Mouse (Mus musculus) CD4-positive helper T cell, adult 2 months (primary cell): ENCODE measurements around the gene Rnpep.
A peak's percentile ranks its signal among the peaks of the same experiment; 100 is the strongest.

Source experiments
- DNase-seq: peaks from one replicate; pipeline ENCODE4 v3.0.0-alpha.2; 2012; ENCODE audit warnings: low read depth, missing footprints, low spot score

Rnpep gene

DNA sequence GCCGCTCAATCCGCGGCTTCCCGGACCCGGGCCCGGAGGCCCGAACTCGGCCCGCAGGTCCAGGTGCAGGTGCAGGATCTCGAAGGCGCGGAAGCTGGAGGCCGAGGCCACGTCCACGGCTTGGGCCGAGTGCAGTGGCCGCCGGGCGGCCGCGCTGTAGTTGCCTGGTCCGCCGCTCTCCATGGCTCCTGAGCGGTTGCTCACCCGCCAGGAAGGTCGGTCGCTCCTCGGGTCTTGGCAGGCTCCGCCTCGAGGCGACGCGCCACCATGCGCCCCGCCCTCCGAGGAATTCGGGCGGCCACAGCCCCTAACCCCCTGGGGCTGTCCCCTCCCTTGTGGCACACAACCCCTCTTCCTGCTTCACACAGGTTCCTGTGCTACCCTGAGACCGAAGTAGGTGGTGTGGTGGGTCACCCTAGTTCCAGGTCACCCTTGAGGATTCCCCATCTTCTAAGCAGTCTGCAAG, at the start of gene Rnpep:
Gene Rnpep, minus strand, starts transcription at position 259 of the 466 bp plus-strand sequence.
- DNase-seq = peak; percentile 78

DNA sequence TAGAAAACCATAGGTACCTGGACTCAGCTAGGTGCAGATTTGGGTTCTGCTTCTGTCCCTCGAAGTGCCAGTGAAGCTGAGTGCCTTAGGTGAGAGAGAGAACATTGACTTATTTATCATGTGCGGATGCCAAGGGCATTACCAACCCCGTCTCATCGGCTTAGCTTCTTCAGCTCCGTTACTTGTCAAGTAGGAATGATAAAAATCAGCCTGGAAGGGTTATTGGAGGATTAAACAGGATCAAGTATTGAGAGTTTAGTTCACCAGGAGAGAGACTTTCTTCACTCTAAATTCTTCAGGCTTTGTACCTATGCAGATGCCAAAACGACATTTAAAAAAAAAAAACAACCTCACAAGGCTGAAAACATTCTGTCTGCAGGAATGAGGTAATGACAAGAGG, 46.7 kb upstream of the Rnpep start:
- no peak for DNase-seq

DNA sequence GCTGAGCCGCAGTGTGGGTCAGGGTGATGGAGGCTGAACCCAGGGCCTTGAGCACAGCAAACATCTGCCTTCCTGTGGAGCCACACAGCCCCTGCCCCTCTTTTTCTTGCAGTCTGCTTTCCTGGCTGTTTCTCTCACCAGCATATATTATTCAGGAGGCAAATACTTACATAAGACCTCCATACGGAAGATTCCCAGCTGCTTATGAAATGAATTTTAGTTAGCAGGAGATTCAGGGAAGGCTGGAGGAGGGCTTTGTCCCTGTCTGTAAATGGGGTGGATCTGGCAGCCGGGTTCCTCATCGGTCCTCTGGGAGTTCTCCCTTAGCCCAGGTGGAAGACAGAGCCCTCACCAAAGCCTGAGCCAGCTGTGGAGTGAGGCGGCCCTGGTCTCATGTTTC, 44.5 kb upstream of the Rnpep start:
- no peak for DNase-seq

DNA sequence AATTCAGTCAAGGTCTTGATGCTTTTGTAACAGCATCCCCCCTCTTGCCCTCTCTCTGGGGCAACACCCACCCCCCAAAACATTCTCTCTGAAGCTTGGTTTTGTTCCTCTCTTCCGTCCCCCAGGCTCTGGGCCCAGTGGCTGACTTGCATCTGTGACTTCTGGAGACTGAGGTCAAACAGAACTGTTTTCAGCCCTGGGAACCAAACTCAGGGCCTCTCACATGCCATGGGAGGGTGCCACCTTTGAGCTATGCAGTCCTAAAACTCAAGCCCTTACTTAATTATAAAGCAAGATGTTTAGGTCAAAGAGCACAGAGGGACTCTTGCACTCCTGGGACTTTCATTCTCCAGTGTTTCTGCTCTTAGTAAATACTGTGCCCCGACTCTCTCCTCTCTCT, 42.0 kb upstream of the Rnpep start:
- DNase-seq = no peak

DNA sequence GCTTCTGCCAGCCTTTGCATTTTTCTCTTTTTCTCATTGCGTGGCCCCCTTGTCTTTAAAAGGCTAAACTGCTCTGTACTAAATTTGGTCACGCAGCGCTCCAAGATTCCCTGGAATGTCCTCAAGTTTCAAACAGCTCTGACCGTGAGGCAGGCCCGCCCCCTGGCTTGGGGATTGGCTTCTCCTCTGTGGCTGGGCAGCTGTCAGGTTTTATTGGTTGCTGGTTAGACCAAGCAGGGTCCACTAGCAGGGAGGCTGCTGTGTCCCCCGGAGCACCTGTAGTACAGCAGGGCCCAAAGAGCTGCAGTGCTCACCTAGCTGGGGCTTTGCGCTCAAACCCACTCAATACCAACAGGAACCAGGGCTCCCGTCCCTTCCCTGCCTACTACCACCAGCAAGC, 40.7 kb upstream of the Rnpep start, which contains the start of gene Lmod1:
Gene Lmod1, plus strand, starts transcription at position 237 of the 400 bp plus-strand sequence.
- no peak for DNase-seq

DNA sequence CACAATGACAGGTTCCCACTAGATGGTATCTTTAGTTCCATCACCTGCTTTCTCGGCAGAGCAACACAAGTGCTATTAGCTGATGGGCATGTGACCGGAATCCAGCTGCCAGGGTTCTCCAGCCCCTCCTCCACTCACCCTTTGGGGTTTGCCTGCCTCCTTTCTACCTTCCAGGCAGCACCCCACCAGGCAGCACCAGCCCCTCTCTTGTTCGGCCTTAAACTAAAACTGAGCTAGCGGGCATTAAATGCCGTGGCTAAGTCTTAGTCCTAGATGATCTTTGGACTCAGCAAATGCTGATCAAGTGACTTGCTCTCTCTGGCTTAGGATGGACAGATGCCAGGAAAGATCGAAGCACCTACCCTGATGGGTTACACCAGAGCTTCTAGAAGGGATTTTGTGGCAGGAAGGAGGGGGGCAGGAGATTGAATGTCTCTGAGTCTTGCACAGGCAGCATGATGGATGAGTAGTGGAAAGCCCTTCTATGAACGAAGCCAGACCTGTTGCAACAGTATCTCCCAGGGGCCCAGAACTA, 39.5 kb upstream of the Rnpep start:
- DNase-seq = no peak

DNA sequence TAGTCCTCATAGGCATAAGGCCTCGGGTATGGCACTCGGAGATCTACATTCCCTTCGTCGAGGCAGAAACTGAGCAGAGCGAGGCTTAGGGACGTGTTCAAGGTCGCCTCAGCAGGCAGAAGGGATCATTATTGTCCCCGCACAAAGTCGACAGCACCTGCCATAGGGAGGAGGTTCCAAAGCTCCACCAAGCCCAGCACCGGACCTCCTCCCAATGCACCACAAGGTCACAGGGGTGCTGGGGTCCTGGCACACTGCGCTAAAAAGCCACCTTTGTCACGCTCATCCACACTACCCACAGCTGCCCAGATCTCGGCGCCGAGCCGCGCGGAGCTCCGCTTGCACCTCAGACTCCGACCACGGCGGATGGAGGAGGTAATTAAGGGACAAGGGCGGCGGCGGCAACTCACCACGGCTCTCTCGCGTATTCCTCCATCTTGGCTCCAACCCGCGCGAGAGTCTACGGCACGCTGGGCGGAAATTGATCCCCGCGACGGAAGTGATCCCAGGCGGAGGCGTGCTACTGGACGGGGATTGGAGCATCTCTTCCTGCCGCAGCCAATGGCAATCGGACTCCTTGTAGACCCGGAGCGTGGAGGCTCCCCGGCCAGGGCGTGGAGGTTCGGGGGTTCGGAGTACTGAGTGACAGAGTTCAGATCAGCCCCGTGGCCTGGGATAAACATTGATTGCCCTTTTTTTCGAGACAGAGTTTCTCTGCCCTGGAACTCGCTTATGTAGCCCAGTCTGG, 29.6 kb upstream of the Rnpep start, which contains the start of gene Timm17a:
Gene Timm17a, minus strand, starts transcription at position 495 of the 748 bp plus-strand sequence.
- peak; percentile 95 for DNase-seq

DNA sequence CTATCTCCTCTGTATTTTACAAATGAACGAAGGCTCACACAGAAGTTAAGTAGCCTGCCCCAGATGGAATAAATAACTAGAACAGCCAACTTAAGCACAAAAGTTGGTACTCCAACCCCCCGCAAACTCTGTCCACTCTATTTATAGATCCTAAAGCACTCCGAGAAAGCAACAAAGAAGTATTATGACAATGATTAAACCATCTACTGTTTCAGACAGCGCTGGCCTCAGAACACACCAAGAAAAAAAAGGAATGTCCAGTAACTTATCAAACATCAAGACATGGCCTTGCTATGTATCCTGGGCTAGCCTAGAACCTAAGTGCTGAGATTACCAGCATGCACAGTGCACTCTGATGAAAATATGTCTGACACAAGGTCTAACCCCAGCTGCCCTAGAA, 28.3 kb upstream of the Rnpep start:
- peak; percentile 12 for DNase-seq

DNA sequence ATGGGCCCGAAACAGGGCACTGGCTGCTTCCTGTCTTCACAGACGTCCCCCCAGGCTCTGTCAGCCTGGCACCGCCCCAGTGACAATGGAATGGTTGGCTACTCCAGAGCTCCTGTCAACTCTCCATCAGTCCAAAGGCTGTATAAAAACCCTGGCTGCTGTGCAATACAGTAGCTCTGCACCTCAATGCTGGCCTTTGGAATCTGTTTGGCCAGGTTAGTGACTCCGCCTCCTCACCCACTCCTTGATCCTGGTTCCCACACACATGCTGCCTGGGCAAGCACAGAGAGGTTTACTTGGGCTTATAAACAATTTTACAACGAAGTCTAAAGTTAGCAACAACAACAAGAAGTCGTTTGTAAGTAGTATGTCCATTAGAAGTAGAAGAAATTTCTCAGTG, 27.5 kb upstream of the Rnpep start:
- no peak for DNase-seq

DNA sequence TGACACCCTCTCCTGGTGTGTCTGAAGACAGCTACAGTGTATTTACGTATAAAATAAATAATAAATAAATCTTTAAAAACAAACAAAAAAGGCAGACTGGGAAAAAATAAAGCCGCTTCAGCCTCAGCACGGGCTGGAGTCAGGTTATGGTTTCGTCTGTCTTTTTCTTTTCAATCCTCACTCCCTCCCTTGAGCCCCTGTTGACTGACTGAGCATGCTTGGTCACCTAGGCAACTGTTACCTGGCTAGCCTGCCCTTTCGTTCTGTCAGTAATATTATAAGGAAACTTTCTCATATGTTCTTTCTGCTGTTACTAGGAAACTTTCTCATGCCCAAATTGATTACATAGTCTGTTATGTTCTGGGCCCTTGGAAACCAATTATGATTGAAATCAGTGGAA, 7.0 kb upstream of the Rnpep start:
- DNase-seq = no peak

DNA sequence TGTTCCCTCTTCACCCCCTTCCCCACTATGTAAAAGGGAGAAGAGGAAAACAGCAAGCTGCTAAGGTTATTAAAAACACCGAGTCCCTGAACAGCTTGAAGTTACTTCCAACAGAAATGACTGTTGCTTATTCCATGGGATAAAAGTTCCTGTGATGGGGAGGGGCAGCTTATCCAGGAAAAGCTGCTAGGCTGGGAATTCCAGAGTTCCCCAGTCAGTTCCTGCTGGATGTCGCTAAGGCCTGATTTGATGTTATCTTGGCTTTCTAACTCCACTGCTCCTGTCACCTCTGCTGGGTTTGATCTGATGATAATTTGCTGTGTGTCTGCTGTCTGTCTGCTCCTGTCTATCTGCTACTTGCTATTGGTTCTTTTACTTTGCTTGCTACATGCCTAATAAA, 2.4 kb upstream of the Rnpep start:
- no peak for DNase-seq

DNA sequence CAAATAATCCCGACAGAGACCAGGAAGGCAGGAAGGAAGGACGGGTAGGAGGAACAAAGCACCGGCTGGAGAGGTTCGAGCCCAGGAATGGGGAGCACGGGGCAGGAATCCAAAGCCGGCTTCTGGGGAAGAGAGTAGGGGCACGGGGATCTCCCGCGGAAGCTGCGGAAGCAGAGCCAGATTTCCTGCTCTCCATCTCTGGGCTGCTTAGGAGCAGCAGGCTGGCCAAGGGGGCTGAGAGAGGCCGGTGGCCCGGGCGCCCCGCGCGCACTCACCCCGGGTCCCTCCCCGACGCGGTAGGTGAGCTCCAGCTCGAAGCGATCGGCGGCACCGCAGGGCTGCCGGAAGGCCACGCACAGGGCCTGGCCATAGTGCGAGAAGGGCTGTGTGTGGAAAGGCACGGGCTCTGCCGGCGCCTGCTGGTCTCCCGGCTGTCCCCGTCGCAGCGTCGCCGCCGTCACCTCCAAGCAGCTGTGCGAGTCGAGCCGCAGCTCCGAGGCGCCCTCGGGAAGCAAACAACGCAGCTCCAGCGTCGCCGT, 528 bp downstream of the Rnpep start:
- no peak for DNase-seq

DNA sequence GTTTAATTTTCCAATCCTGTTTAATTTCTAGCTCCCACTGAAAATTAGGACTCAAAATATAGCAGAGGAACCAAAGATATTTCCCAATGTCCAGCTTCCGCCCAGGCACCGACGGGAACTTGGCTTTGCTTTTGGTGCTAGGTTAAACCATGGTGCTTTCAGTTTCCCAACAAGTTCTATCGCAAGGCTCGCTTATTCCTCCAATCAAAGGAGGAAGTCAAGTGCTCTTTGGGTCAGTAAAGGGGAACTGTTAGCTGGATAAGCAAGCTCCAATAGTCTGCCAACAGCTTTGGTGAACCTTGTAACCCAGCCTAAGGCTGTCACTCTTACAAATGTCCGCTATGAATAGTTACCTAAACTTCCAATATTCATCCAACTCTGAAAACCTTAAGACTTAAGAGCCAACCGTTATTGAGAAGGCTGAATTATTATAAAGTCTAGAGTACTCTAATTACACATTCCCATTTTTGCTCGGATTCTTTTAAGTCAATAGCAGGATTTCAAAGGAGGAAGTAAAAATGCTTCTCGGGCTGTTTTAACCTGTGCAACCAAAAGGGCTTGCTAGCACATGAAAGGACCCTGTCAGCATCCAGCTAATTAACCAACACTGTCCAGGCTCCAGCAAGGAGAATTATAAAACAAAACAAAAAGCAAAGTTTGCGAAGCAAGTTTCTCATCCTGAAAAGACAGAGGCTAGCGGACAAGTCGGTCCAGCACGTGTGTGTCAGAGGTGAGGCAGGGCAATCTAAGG, 1.2 kb downstream of the Rnpep start:
- DNase-seq = peak; percentile 21

DNA sequence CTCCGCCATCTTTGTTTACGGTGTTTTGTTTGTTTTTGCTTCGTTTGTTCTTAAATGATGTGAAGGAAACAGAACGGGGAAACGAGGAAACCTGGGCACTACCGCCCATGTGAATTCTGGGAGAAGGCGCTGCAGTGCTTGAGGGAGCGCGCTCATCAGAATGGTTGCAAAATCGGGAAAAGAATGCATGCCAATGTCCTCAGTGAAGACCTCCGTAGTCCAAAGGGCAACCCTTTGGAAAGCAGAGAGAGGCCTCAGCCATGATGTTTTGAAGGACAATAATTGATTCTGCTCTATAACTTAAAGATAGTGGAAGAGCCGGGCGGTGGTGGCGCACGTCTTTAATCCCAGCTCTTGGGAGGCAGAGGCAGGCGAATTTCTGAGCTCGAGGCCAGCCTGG, 2.0 kb downstream of the Rnpep start:
- no peak for DNase-seq

DNA sequence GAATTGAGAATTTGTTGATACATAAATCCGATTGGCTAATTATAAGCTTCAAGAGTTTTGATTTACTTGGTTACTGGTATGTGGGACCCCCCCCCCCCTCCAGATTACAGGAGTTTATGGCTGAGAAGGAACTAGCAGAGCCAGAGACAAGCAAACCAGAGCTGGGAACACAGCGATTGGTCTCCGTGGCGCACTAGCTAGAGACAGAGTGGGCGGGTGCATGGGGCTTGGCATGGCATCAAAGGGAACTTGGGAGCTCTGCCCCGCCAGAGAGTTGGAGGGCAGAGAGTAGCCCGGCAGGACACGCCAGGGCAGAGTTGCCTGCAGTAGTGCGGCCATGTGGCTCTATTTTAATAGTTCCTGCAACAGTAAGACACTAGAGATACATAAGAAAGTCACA, 3.2 kb downstream of the Rnpep start:
- DNase-seq = no peak

DNA sequence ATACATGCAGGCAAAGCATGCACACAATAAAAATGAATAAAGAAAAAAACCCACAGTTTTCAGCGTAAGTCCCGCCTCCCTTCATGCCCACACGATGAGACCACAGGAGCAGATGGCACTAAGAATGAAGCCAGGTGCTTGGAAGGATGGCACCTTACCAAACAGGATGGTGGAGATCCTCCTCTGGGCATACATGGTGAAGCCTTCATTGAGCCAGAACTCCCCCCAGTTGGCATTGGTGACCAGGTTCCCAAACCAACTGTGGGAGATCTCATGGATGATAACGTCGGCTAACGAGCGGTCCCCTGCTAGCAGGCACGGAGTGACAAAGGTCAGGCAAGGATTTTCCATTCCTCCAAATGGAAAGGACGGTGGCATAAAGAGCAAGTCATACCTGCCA, 12.5 kb downstream of the Rnpep start:
- DNase-seq = no peak

DNA sequence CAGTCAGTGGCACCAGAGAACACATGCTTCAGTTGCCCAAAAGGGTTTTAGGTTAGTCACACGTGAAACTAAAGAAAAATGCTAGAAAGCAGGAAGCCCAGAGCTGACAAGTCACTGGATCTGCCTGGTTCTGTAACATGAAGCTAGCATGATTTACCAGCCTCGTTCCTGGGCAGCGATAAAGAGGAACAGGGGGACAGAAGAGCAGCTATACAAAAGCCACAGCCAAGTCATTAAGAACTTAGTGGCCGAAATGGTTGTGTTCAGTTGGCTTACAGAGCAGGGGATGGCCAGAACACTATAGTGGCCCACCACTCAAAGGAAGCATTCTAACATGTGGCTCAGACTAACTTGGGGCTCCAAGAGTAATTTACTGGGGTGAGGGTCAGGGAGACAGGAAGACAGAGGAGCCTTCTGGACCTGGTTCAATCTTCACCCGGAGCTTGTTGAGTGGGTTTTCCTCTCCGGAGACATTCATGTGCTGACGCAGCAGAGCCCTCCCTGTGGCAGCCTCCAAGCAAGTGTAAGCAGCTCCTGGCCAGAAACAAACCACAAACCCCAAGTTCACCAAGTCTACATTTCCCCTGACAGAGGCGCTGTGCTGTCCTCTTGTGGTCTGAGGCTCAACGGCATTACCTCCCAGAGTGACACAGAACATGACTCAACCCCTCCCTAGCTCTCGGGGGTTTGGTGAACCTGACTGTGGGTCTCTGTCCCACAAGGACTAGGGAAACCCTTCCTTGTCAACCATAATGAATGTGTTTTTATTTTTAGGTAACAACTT, 16.0 kb downstream of the Rnpep start:
- peak; percentile 58 for DNase-seq

DNA sequence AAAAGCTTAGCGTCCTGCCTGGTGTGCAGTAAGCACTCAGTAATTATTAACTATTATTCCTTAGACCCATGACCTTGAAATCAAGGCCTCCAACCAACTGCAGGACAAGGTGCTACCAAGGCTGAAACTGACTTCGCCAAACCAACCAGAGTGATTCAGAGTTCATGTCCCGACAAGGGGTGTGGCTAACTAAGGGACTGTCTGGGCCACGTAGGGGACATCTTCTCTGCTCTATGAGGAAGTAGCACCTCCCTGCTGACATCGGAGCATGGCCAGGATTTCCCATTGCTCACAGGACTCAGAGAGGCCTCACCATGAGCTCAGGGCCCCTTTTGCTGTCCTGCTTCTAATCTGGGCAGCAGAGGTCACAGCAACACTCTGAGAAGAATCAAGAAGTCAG, 18.1 kb downstream of the Rnpep start:
- no peak for DNase-seq

DNA sequence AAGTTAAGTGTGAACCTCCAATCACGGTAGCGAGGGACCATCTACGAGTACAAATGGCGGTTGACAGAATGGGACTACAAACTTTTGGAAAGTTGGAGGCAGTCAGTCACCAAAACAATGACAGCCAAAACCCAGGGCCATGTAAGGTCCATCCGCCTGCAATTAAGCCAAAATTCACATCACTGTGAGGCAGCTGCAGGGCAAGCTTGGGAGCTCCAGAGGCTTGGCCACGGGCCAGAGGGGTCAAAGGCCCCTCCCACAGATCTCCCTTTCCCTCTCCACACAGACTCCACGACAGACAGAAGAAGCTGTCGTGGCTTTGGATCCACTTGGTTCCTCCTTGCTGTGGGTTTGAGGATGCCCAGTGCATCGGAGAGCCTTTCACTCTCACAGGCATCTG, 20.6 kb downstream of the Rnpep start:
- no peak for DNase-seq

DNA sequence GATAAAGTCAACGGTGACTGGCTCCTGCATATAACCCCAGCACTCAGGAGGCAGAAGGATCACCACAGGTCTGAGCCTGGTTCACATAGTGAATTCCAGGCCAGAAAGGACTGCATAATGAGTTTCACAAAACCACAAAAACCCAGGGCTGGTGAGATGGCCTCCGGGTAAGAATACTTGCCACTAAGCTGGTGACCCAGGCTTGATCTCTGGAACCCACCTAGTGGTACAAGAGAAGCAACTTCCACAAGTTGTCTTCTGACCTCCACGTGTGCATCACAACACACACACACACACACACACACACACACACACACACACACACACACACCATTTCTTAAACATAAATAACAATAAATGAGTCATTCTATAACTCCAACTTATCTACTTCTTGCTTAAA, 21.6 kb downstream of the Rnpep start:
- DNase-seq = no peak

DNA sequence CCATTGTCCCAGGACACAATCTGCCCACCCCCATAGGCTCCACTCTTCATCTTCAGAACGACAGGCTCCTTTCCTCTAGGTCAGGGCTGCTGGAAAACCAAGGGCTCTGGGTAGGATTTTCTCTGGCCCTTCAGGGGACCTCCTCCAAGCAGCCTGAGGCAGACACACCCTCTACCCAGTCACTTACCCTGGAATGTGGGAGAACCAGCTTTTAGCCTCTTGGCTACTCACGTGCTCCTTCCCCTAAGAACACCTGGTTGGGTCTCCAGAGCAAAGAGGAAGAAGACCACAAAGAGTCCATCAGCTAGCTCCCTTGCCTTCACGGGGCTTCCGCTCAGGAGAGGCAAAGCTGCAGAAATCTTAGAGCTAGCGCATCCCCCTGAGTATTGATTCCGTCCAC, 23.0 kb downstream of the Rnpep start:
- DNase-seq = no peak

DNA sequence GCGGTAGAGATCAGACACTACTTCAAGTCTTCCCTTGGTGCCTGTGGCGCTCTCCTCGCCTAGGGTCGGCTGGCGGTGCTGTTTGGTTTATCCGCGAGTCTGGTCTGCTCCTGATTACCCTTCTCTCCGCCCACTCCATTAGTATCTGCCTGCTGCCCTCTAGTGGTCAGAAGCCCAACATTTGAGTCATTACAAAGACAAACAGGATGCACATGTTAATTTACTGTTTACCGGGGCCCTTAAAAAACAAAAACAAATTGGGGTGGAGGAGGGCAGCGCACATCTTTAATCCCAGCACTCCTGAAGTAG, 24.8 kb downstream of the Rnpep start:
- DNase-seq = peak; percentile 74
